Comparison of ENCODE assay signal across 9 mouse cellular contexts in the genomic region with DNA sequence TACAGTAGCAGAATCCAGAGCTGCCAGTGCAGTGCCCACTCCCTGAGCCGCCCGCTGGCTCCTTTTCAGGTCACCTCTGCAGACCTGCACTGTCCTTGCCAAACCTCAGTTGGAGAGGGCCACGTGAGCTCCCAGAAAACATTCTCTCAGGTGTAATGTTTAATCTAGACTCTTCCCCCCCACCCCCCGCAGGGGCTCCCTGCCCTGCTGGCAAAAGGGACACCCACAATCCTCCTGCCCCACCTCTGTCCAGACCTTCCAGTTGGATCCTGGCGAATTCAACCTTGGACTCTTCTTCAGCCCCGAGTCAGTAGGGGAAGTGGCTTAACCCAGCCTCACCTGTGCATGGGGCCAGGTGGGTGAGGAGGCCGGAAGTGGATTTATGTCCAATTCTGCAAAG. TPM values are rescaled to one million over a fixed set of nuclear protein-coding genes. Genes with fewer than 3 reads are reported as not detected.
A peak's percentile ranks its signal among the peaks of the same experiment; 100 is the strongest.
DNase-seq lines count a peak whose midpoint lies in the region; ATAC-seq and TF ChIP-seq lines count a peak whose summit lies in the region.
"Had no signal": no experiment of that assay in that cellular context is flagged by ENCODE, and none has a peak within 500 bp of the region (broad histone marks: within the 10 kb centered on the region; RNA-seq: fewer than 3 reads in every experiment).

No protein-coding gene starts in this region.

- no peaks in the 10 kb centered on the region; the same call in 1 of the 2 replicates for H3K9me3 ChIP-seq in kidney, postnatal 0 days (replicated peaks; ENCODE audit: low read length)
- H3K9me3 ChIP-seq in lung, embryonic 14.5 days (ENCODE audit: low read depth, low read length): no peaks in the 10 kb centered on the region

- H3K9ac ChIP-seq in kidney, postnatal 0 days (ENCODE audit: low read depth, low read length): no peak overlapping the region
- H3K9ac ChIP-seq in lung, embryonic 14.5 days: no peak overlapping the region

- ATAC-seq in kidney, postnatal 0 days (replicated peaks; ENCODE audit: low FRiP score, low read depth): peak; percentile 87
- no peak for ATAC-seq in lung, embryonic 14.5 days (ENCODE audit: insufficient read depth)
- ATAC-seq: inflammation-experienced regulatory T-cells, adult 6 months had no signal

- H3K27me3 ChIP-seq in testis, adult 2 months (ENCODE audit: control insufficient read depth, insufficient read depth, low read length): no peaks in the 10 kb centered on the region
- H3K27me3 ChIP-seq in kidney, postnatal 0 days (ENCODE audit: insufficient read depth, low read length): no peaks in the 10 kb centered on the region
- H3K27me3 ChIP-seq in lung, embryonic 14.5 days (ENCODE audit: insufficient read depth, low read length): no peaks in the 10 kb centered on the region
- H3K27me3 ChIP-seq in cerebellum, adult 2 months (ENCODE audit: control insufficient read depth, insufficient read depth, low read length): peaks cover 5% of the 10 kb centered on the region; the same call in 1 of the 2 replicates

- TF ChIP-seq POLR2A in testis, adult 2 months (IDR thresholded peaks at IDR 0.05; ENCODE audit: control insufficient read depth, low read depth, low read length): no peak
- no peak for TF ChIP-seq POLR2A in cerebellum, adult 2 months (IDR thresholded peaks at IDR 0.05; ENCODE audit: borderline replicate concordance, insufficient read depth, low read length)

- no peak for TF ChIP-seq CTCF in testis, adult 2 months (IDR thresholded peaks at IDR 0.05; ENCODE audit: control insufficient read depth, insufficient read depth, insufficient replicate concordance, low read depth, low read length)
- no peak for TF ChIP-seq CTCF in kidney, postnatal 0 days (IDR thresholded peaks at IDR 0.05; ENCODE audit: low read depth)
- no peak for TF ChIP-seq CTCF in lung, embryonic 14.5 days (IDR thresholded peaks at IDR 0.05; ENCODE audit: low read depth)
- no peak for TF ChIP-seq CTCF in cerebellum, adult 2 months (IDR thresholded peaks at IDR 0.05; ENCODE audit: borderline replicate concordance, insufficient read depth, low read depth, low read length)

- 51% methylated on average over 7 of the region's 7 CpGs for WGBS in kidney, postnatal 0 days
- WGBS in lung, embryonic 14.5 days: 63% methylated on average over 7 of the region's 7 CpGs
- WGBS in cerebellum, adult 2 months: 90% methylated on average over 7 of the region's 7 CpGs

- peaks cover 8% of the 10 kb centered on the region for H3K4me1 ChIP-seq in testis, adult 2 months (ENCODE audit: control insufficient read depth, insufficient read depth, low read length)
- H3K4me1 ChIP-seq in kidney, postnatal 0 days (replicated peaks; ENCODE audit: insufficient read depth, low read length): no peaks in the 10 kb centered on the region
- 0 out of 2 replicates have a peak, but pooled peaks cover 3% of the 10 kb centered on the region for H3K4me1 ChIP-seq in lung, embryonic 14.5 days (ENCODE audit: insufficient read depth)
- peaks cover 6% of the 10 kb centered on the region for H3K4me1 ChIP-seq in cerebellum, adult 2 months (ENCODE audit: control insufficient read depth, insufficient read depth, low read length)

- H3K4me2 ChIP-seq in kidney, postnatal 0 days (ENCODE audit: low read length): peak overlapping the region; percentile 95
- H3K4me2 ChIP-seq in lung, embryonic 14.5 days: peak overlapping the region; percentile 99

- peak overlapping the region; percentile 82 for H3K4me3 ChIP-seq in testis, adult 2 months (ENCODE audit: control insufficient read depth, low read depth, low read length)
- peak overlapping the region; percentile 90; the same call in 1 of the 2 replicates for H3K4me3 ChIP-seq in kidney, postnatal 0 days (replicated peaks; ENCODE audit: low read depth, low read length)
- H3K4me3 ChIP-seq in lung, embryonic 14.5 days (ENCODE audit: low read depth, low read length): no peak overlapping the region; the same call in 1 of the 2 replicates
- no peak overlapping the region for H3K4me3 ChIP-seq in cerebellum, adult 2 months (replicated peaks; ENCODE audit: insufficient read depth, low read depth, low read length)

- no peak for DNase-seq in testis, postnatal 14 days (ENCODE audit: low spot score)
- peak; percentile 34 for DNase-seq in kidney, postnatal 0 days (ENCODE audit: low spot score)
- no peak for DNase-seq in lung, embryonic 14.5 days
- peak; percentile 69 for DNase-seq in yolk sac, embryonic 10.5 days (ENCODE audit: low spot score)
- DNase-seq in retina, embryonic 14.5 days (ENCODE audit: low spot score): no peak
- no peak for DNase-seq in spleen, postnatal 4 days (ENCODE audit: low spot score in 2 of 2)
- DNase-seq in cerebellum, adult 2 months: no peak

- peak overlapping the region; percentile 29; the same call in 1 of the 2 replicates for H3K27ac ChIP-seq in testis, adult 2 months (ENCODE audit: control insufficient read depth, insufficient read depth, low read depth, low read length)
- peak overlapping the region; percentile 89; the same call in 1 of the 2 replicates for H3K27ac ChIP-seq in kidney, postnatal 0 days
- no peak overlapping the region for H3K27ac ChIP-seq in lung, embryonic 14.5 days (ENCODE audit: low read depth)
- H3K27ac ChIP-seq in cerebellum, adult 2 months (ENCODE audit: insufficient read depth, low read length): no peak overlapping the region

- no peaks in the 10 kb centered on the region for H3K36me3 ChIP-seq in testis, adult 2 months (ENCODE audit: control insufficient read depth, insufficient read depth, low read length)
- no peaks in the 10 kb centered on the region for H3K36me3 ChIP-seq in kidney, postnatal 0 days (ENCODE audit: insufficient read depth, low read length)
- H3K36me3 ChIP-seq in lung, embryonic 14.5 days (ENCODE audit: insufficient read depth): no peaks in the 10 kb centered on the region

RNA-seq across cellular contexts. Expression of a gene that starts 1.2 kb away (rescaled TPM):
- polyA plus RNA-seq in testis, adult 2 months (2012; rRNA removed): 117 and 119 TPM in 2 replicates
- polyA plus RNA-seq in kidney, postnatal 0 days (2015; fragmentation: Nextera tagmentation; extraction: Ambion mirVana): 6.0 and 7.3 TPM in 2 replicates
- 2.1 and 2.8 TPM in 2 replicates for polyA plus RNA-seq in lung, embryonic 14.5 days (2014; fragmentation: Nextera tagmentation; extraction: Ambion mirVana)
- 30.6 and 32.2 TPM in 2 replicates for polyA plus RNA-seq in cerebellum, adult 2 months (2012; rRNA removed)

Comparison
In these comparisons a context has a peak if more than half of its experiments do, and no peak if none do; other contexts are left out.
1. H3K27ac ChIP-seq: peak in testis, adult 2 months (single experiment) and kidney, postnatal 0 days (single experiment); none in lung, embryonic 14.5 days (single experiment) and cerebellum, adult 2 months (single experiment).
2. H3K4me3 ChIP-seq: peak in testis, adult 2 months (single experiment) and kidney, postnatal 0 days (single experiment); none in lung, embryonic 14.5 days (single experiment) and cerebellum, adult 2 months (single experiment).
3. DNase-seq: peak in kidney, postnatal 0 days (single experiment) and yolk sac, embryonic 10.5 days (single experiment); none in testis, postnatal 14 days (single experiment), lung, embryonic 14.5 days (single experiment), retina, embryonic 14.5 days (single experiment), spleen, postnatal 4 days (0 of 2) and cerebellum, adult 2 months (0 of 2).